Mouse (Mus musculus): ENCODE results near the gene Gsta1. TPM values are rescaled to one million over a fixed set of nuclear protein-coding genes. Genes with fewer than 3 reads are reported as not detected.
"Not testable (repeated sequence)": the region's sequence is repeated elsewhere in the genome, so short reads cannot be mapped to it uniquely, and the experiment has no call there.

The Gsta1 gene
- total and polyA plus RNA-seq, 2 experiments from 2014 or later, result not detected

DNA sequence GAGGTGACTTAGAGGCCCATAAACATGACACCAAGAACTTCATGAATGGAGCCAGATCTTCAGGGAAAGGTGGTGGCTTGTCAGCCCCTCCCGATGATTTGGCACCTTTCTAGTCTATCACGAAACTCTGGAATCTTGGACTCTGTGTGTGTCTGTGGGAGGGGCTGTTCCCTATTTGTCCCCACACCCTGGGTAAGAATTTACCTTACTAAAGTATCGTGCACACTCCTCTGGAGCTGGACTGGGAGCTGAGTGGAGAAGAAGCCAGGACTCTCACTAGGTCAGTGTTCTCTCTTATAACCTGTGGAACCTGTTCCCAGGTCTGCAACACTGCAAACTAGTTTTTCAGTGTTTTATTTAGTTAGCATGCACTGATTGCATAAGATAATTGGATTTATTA lies 59.3 kb downstream of the Gsta1 start, which contains the start of gene Gm10639:
Gm10639 (plus strand) TSS at position 201 of the 400 bp plus-strand sequence.
- H3K4me3 ChIP-seq (ENCODE audit: low read length); H3K36me3 ChIP-seq (ENCODE audit: insufficient read depth, low read length); H3K9ac ChIP-seq (replicated peaks; ENCODE audit: low read length); H3K9me3 ChIP-seq (ENCODE audit: low read length); H3K27me3 ChIP-seq (ENCODE audit: insufficient read depth, low read length); DNase-seq (ENCODE audit: low spot score); ATAC-seq; H3K4me1 ChIP-seq (ENCODE audit: insufficient read depth, low read length); H3K27ac ChIP-seq; H3K4me2 ChIP-seq (ENCODE audit: low read depth, low read length): not testable (repeated sequence)
- 91% methylated on average over 3 of the region's 3 CpGs for WGBS

Other genes with a start within 250 kb of the Gsta1 start
- gene Gcm1, start 178.7 kb upstream of the Gsta1 start, total RNA-seq (2014; rRNA removed), result 0.10 TPM in 1 of 2 replicates, not detected in the other
- gene Gcm1, start 178.7 kb upstream of the Gsta1 start, polyA plus RNA-seq (2015; fragmentation: Nextera tagmentation; extraction: Ambion mirVana), result 0.09 and 0.11 TPM in 2 replicates
- 107 and 109 TPM in 2 replicates for gene Fbxo9, start 121.6 kb upstream of the Gsta1 start, total RNA-seq (2014; rRNA removed)
- gene Fbxo9, start 121.6 kb upstream of the Gsta1 start, polyA plus RNA-seq (2015; fragmentation: Nextera tagmentation; extraction: Ambion mirVana), result 86.7 and 88.9 TPM in 2 replicates
- gene Ick, start 121.5 kb upstream of the Gsta1 start, total RNA-seq (2014; rRNA removed), result 36.7 and 41.2 TPM in 2 replicates
- 29.3 and 35.2 TPM in 2 replicates for gene Ick, start 121.5 kb upstream of the Gsta1 start, polyA plus RNA-seq (2015; fragmentation: Nextera tagmentation; extraction: Ambion mirVana)
- gene Gsta4, start 47.9 kb upstream of the Gsta1 start, total RNA-seq (2014; rRNA removed), result 7.9 and 17.5 TPM in 2 replicates
- gene Gsta4, start 47.9 kb upstream of the Gsta1 start, polyA plus RNA-seq (2015; fragmentation: Nextera tagmentation; extraction: Ambion mirVana), result 51.8 and 55.1 TPM in 2 replicates
- gene Gm3776, start 26.5 kb downstream of the Gsta1 start, total RNA-seq (2014; rRNA removed), result not detected in 2 replicates
- not detected in 2 replicates for gene Gm3776, start 26.5 kb downstream of the Gsta1 start, polyA plus RNA-seq (2015; fragmentation: Nextera tagmentation; extraction: Ambion mirVana)
- gene Gm10639, start 59.3 kb downstream of the Gsta1 start, total RNA-seq (2014; rRNA removed), result not detected in 2 replicates
- not detected in 2 replicates for gene Gm10639, start 59.3 kb downstream of the Gsta1 start, polyA plus RNA-seq (2015; fragmentation: Nextera tagmentation; extraction: Ambion mirVana)
- gene Omt2a, start 84.1 kb downstream of the Gsta1 start, total RNA-seq (2014; rRNA removed), result not detected in 2 replicates
- gene Omt2a, start 84.1 kb downstream of the Gsta1 start, polyA plus RNA-seq (2015; fragmentation: Nextera tagmentation; extraction: Ambion mirVana), result not detected in 2 replicates
- not detected in 2 replicates for gene Omt2b, start 96.9 kb downstream of the Gsta1 start, total RNA-seq (2014; rRNA removed)
- not detected in 2 replicates for gene Omt2b, start 96.9 kb downstream of the Gsta1 start, polyA plus RNA-seq (2015; fragmentation: Nextera tagmentation; extraction: Ambion mirVana)
- not detected in 2 replicates for gene Gsta2, start 125.1 kb downstream of the Gsta1 start, total RNA-seq (2014; rRNA removed)
- not detected in 2 replicates for gene Gsta2, start 125.1 kb downstream of the Gsta1 start, polyA plus RNA-seq (2015; fragmentation: Nextera tagmentation; extraction: Ambion mirVana)
- gene Dppa5a, start 137.5 kb downstream of the Gsta1 start, total RNA-seq (2014; rRNA removed), result 1.4 and 1.8 TPM in 2 replicates
- 5.8 and 6.2 TPM in 2 replicates for gene Dppa5a, start 137.5 kb downstream of the Gsta1 start, polyA plus RNA-seq (2015; fragmentation: Nextera tagmentation; extraction: Ambion mirVana)
- 1.7 and 2.9 TPM in 2 replicates for gene Ooep, start 148.1 kb downstream of the Gsta1 start, total RNA-seq (2014; rRNA removed)
- 4.5 and 4.7 TPM in 2 replicates for gene Ooep, start 148.1 kb downstream of the Gsta1 start, polyA plus RNA-seq (2015; fragmentation: Nextera tagmentation; extraction: Ambion mirVana)
- gene Ddx43, start 165.1 kb downstream of the Gsta1 start, total RNA-seq (2014; rRNA removed), result 0.72 TPM in 1 of 2 replicates, not detected in the other
- 0.38 and 0.59 TPM in 2 replicates for gene Ddx43, start 165.1 kb downstream of the Gsta1 start, polyA plus RNA-seq (2015; fragmentation: Nextera tagmentation; extraction: Ambion mirVana)
- 0.61 and 0.63 TPM in 2 replicates for gene Cgas, start 212.6 kb downstream of the Gsta1 start, total RNA-seq (2014; rRNA removed)
- gene Cgas, start 212.6 kb downstream of the Gsta1 start, polyA plus RNA-seq (2015; fragmentation: Nextera tagmentation; extraction: Ambion mirVana), result 0.71 and 0.88 TPM in 2 replicates
- 25.7 and 36.3 TPM in 2 replicates for gene Mto1, start 217.6 kb downstream of the Gsta1 start, total RNA-seq (2014; rRNA removed)
- 20.9 and 22.0 TPM in 2 replicates for gene Mto1, start 217.6 kb downstream of the Gsta1 start, polyA plus RNA-seq (2015; fragmentation: Nextera tagmentation; extraction: Ambion mirVana)
- gene Gm17324, start 218.1 kb downstream of the Gsta1 start, total RNA-seq (2014; rRNA removed), result 2.5 TPM in 1 of 2 replicates, not detected in the other
- 2.3 and 3.4 TPM in 2 replicates for gene Gm17324, start 218.1 kb downstream of the Gsta1 start, polyA plus RNA-seq (2015; fragmentation: Nextera tagmentation; extraction: Ambion mirVana)